In the genomic region with DNA sequence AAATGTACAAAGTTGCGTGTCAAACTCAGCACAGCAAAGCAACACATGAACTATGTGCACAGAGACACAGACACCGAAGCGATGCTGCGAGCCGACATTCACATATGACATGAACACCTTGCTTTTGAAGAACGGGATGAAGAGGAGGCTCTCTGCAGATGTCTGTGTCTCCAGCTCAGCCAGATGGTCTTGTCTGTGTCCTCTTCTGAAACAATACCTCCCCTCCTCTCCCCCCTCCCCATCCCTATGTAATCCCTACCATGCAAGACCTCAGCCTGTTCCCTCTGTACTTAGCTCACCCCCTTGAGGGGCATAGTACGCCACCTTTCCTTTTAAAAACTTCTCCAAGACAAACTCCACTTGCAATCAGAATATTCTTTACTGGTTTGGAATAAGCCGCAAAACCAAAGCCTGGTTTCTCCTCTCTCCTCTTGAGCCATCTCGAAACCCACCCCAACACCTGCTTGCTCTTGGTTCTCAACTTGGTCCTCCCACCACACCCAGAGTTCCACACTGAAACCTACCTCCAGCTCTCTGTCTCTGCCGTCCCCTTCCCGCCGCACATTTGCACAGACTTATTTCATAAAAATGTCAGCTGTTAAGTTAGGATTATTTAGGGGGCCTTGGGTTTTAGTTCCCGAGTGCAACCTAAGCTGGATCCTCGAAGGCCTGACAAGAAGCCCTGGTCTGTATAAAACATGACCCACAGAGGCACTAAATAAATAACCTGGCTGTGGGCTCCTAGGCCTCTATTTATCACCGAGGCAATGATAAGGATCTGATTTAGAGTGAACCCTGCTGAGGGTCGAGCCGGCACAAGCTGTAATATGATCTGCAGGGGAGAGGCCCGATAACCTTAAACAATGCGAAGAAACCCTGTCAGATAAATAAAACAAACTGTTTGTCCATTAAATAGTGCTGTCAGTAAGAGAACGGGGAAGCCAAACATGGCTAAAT, we compare ENCODE assay signal across 32 mouse cellular contexts.
DNase-seq lines count a peak whose midpoint lies in the region; ATAC-seq lines count a peak whose summit lies in the region.
"Had no signal": no experiment of that assay in that cellular context is flagged by ENCODE, and none has a peak within 500 bp of the region (broad histone marks: within the 10 kb centered on the region; RNA-seq: fewer than 3 reads in every experiment).

No protein-coding gene starts in this region.

- H3K4me3 ChIP-seq in kidney, embryonic 14.5 days (ENCODE audit: low read length) = no peak overlapping the region
- H3K4me3 ChIP-seq in midbrain, embryonic 11.5 days (ENCODE audit: low read depth, low read length) = no peak overlapping the region
- no peak overlapping the region for H3K4me3 ChIP-seq in midbrain, embryonic 14.5 days (replicated peaks; ENCODE audit: low read depth, low read length)
- H3K4me3 ChIP-seq in forebrain, embryonic 12.5 days (replicated peaks) = no peak overlapping the region
- H3K4me3 ChIP-seq: embryonic facial prominence, embryonic 12.5 days; gastrocnemius, adult 2 months; heart, adult 2 months; heart, embryonic 15.5 days; hindbrain, embryonic 12.5 days; layer of hippocampus, adult 2 months; left cerebral cortex, adult 2 months; limb, embryonic 13.5 days; lung, embryonic 15.5 days; midbrain, embryonic 13.5 days had no signal

- no peaks in the 10 kb centered on the region for H3K9me3 ChIP-seq in kidney, embryonic 14.5 days (ENCODE audit: control insufficient read depth, low read length)
- H3K9me3 ChIP-seq in midbrain, embryonic 11.5 days (ENCODE audit: control insufficient read depth, low read length) = no peaks in the 10 kb centered on the region
- H3K9me3 ChIP-seq in midbrain, embryonic 14.5 days (ENCODE audit: control insufficient read depth, low read length) = no peaks in the 10 kb centered on the region
- no peaks in the 10 kb centered on the region for H3K9me3 ChIP-seq in forebrain, embryonic 12.5 days
- H3K9me3 ChIP-seq: embryonic facial prominence, embryonic 12.5 days; heart, embryonic 15.5 days; hindbrain, embryonic 12.5 days; limb, embryonic 13.5 days; lung, embryonic 15.5 days; midbrain, embryonic 13.5 days had no signal

- no peaks in the 10 kb centered on the region for H3K27me3 ChIP-seq in kidney, embryonic 14.5 days (ENCODE audit: control insufficient read depth, insufficient read depth, low read length)
- H3K27me3 ChIP-seq in midbrain, embryonic 11.5 days (ENCODE audit: control insufficient read depth, insufficient read depth, low read length) = no peaks in the 10 kb centered on the region
- no peaks in the 10 kb centered on the region for H3K27me3 ChIP-seq in midbrain, embryonic 14.5 days (ENCODE audit: control insufficient read depth, insufficient read depth, low read length)
- no peaks in the 10 kb centered on the region for H3K27me3 ChIP-seq in forebrain, embryonic 12.5 days
- H3K27me3 ChIP-seq: embryonic facial prominence, embryonic 12.5 days; heart, embryonic 15.5 days; hindbrain, embryonic 12.5 days; lung, embryonic 15.5 days had no signal

- H3K4me1 ChIP-seq in kidney, embryonic 14.5 days (ENCODE audit: control insufficient read depth, insufficient read depth, low read length) = peaks cover 16% of the 10 kb centered on the region; the same call in 1 of the 2 replicates
- peaks cover 3% of the 10 kb centered on the region; the same call in 1 of the 2 replicates for H3K4me1 ChIP-seq in midbrain, embryonic 11.5 days (ENCODE audit: control insufficient read depth, insufficient read depth, low read length)
- no peaks in the 10 kb centered on the region for H3K4me1 ChIP-seq in midbrain, embryonic 14.5 days (ENCODE audit: control insufficient read depth, insufficient read depth, low read length)
- H3K4me1 ChIP-seq in forebrain, embryonic 12.5 days = no peaks in the 10 kb centered on the region; the same call in 1 of the 2 replicates
- H3K4me1 ChIP-seq: heart, embryonic 15.5 days; lung, embryonic 15.5 days; midbrain, embryonic 13.5 days had no signal

- DNase-seq in kidney, adult 18-20 months = no peak
- DNase-seq in midbrain, embryonic 11.5 days (ENCODE audit: low spot score, missing footprints) = peak; percentile 79
- DNase-seq in midbrain, embryonic 14.5 days = no peak
- peak; percentile 33 for DNase-seq in embryo, embryonic 11 days
- no peak for DNase-seq in adipocyte (ENCODE audit: low spot score)
- DNase-seq: adrenal gland, adult 8-10 months; B cell, adult 2 months; cerebellum, adult 9-10 months; cerebellum, postnatal 36 days; gastrocnemius, adult 2 months; gastrocnemius, postnatal 36 days; heart, adult 2 months; kidney, postnatal 14 days; right cerebral cortex, adult 18-20 months; right cerebral cortex, postnatal 4 days; thymus, adult 18-20 months; thymus, postnatal 25 days had no signal

- peak; percentile 94 for ATAC-seq in kidney, embryonic 14.5 days (ENCODE audit: low FRiP score, low TSS enrichment)
- no peak for ATAC-seq in midbrain, embryonic 11.5 days (ENCODE audit: low FRiP score)
- ATAC-seq in midbrain, embryonic 14.5 days (ENCODE audit: low FRiP score, low TSS enrichment) = no peak
- no peak for ATAC-seq in forebrain, embryonic 12.5 days (ENCODE audit: low FRiP score)
- ATAC-seq: activated CD4-positive, CD25-positive, alpha-beta regulatory T cell, adult 4 months; forebrain, embryonic 16.5 days; intestine, embryonic 16.5 days; midbrain, embryonic 13.5 days had no signal

- H3K27ac ChIP-seq in kidney, embryonic 14.5 days (ENCODE audit: low read depth, low read length) = no peak overlapping the region; the same call in 1 of the 2 replicates
- H3K27ac ChIP-seq in midbrain, embryonic 11.5 days (ENCODE audit: low read depth, low read length) = no peak overlapping the region
- no peak overlapping the region for H3K27ac ChIP-seq in midbrain, embryonic 14.5 days (replicated peaks; ENCODE audit: low read depth, low read length)
- H3K27ac ChIP-seq in forebrain, embryonic 12.5 days = no peak overlapping the region
- H3K27ac ChIP-seq: embryonic facial prominence, embryonic 12.5 days; gastrocnemius, adult 2 months; heart, adult 2 months; heart, embryonic 15.5 days; hindbrain, embryonic 12.5 days; layer of hippocampus, adult 2 months; left cerebral cortex, adult 2 months; limb, embryonic 13.5 days; lung, embryonic 15.5 days; midbrain, embryonic 13.5 days; stomach, postnatal 0 days had no signal

- H3K4me2 ChIP-seq in kidney, embryonic 14.5 days (replicated peaks; ENCODE audit: low read depth, low read length) = 0 out of 2 replicates have a peak overlapping the region, but pooled peaks have one; percentile 8
- H3K4me2 ChIP-seq in midbrain, embryonic 11.5 days = no peak overlapping the region
- H3K4me2 ChIP-seq in midbrain, embryonic 14.5 days (ENCODE audit: low read length) = no peak overlapping the region
- no peak overlapping the region for H3K4me2 ChIP-seq in forebrain, embryonic 12.5 days
- H3K4me2 ChIP-seq: embryonic facial prominence, embryonic 12.5 days; heart, embryonic 15.5 days; hindbrain, embryonic 12.5 days; limb, embryonic 13.5 days; liver, embryonic 11.5 days; lung, embryonic 15.5 days; midbrain, embryonic 13.5 days had no signal

- WGBS in kidney, embryonic 14.5 days = 27% methylated on average over 20 of the region's 20 CpGs
- WGBS in midbrain, embryonic 11.5 days = 63% methylated on average over 20 of the region's 20 CpGs
- 66% methylated on average over 20 of the region's 20 CpGs for WGBS in midbrain, embryonic 14.5 days
- 65% methylated on average over 20 of the region's 20 CpGs for WGBS in forebrain, embryonic 12.5 days

- no peaks in the 10 kb centered on the region for H3K36me3 ChIP-seq in kidney, embryonic 14.5 days (ENCODE audit: control insufficient read depth, insufficient read depth, low read length)
- no peaks in the 10 kb centered on the region for H3K36me3 ChIP-seq in midbrain, embryonic 11.5 days (ENCODE audit: control insufficient read depth, insufficient read depth, low read length)
- H3K36me3 ChIP-seq in midbrain, embryonic 14.5 days (ENCODE audit: control insufficient read depth, insufficient read depth, low read length) = no peaks in the 10 kb centered on the region
- no peaks in the 10 kb centered on the region for H3K36me3 ChIP-seq in forebrain, embryonic 12.5 days (replicated peaks)
- H3K36me3 ChIP-seq: embryonic facial prominence, embryonic 12.5 days; heart, embryonic 15.5 days; hindbrain, embryonic 12.5 days; limb, embryonic 13.5 days; lung, embryonic 15.5 days; midbrain, embryonic 13.5 days had no signal

- no peak overlapping the region for H3K9ac ChIP-seq in kidney, embryonic 14.5 days (ENCODE audit: low read depth, low read length)
- H3K9ac ChIP-seq in midbrain, embryonic 11.5 days (ENCODE audit: low read length) = no peak overlapping the region
- H3K9ac ChIP-seq in midbrain, embryonic 14.5 days (replicated peaks; ENCODE audit: low read length) = no peak overlapping the region
- no peak overlapping the region for H3K9ac ChIP-seq in forebrain, embryonic 12.5 days
- H3K9ac ChIP-seq: embryonic facial prominence, embryonic 12.5 days; heart, embryonic 15.5 days; hindbrain, embryonic 12.5 days; limb, embryonic 13.5 days; lung, embryonic 15.5 days; midbrain, embryonic 13.5 days had no signal

Comparison
In these comparisons a context has a peak if more than half of its experiments do, and no peak if none do; other contexts are left out.
1. DNase-seq: peak in midbrain, embryonic 11.5 days (single experiment) and embryo, embryonic 11 days (single experiment); none in kidney, adult 18-20 months (single experiment), midbrain, embryonic 14.5 days (single experiment) and adipocyte (single experiment).